Comparison of ENCODE assay signal across 22 mouse cellular contexts in the genomic region with DNA sequence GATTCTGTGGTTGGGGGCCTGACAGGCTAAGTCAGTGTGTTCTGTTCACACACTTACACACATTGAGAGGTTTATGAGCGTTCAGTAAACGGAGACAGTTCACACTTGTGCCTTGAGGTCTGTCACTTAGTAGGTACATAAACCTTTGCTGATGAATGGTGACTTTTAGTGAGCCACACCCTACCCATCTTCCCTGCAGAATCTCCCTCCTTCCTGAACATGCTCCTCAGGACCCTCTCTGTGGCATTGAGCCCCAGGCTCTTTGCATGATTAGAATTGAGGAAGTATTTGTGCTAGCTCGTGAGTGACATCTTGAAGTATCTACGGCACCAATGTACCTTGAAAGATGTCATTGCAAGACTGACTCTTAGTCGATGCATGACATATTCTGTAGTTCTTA. TPM values are rescaled to one million over a fixed set of nuclear protein-coding genes. Genes with fewer than 3 reads are reported as not detected.
"Had no signal": no experiment of that assay in that cellular context is flagged by ENCODE, and none has a peak within 500 bp of the region (broad histone marks: within the 10 kb centered on the region; RNA-seq: fewer than 3 reads in every experiment).

No protein-coding gene starts in this region.

- H3K27ac ChIP-seq: neural tube, embryonic 13.5 days; neural tube, embryonic 15.5 days; stomach, embryonic 15.5 days; stomach, postnatal 0 days had no signal

- H3K27me3 ChIP-seq: neural tube, embryonic 13.5 days; neural tube, embryonic 15.5 days; stomach, embryonic 15.5 days had no signal

- H3K9ac ChIP-seq: neural tube, embryonic 13.5 days; neural tube, embryonic 15.5 days; stomach, embryonic 15.5 days had no signal

- H3K4me1 ChIP-seq: neural tube, embryonic 13.5 days; neural tube, embryonic 15.5 days; stomach, embryonic 15.5 days had no signal

- H3K9me3 ChIP-seq: neural tube, embryonic 13.5 days; neural tube, embryonic 15.5 days; stomach, embryonic 15.5 days had no signal

- DNase-seq: right cerebral cortex, adult 18-20 months; right cerebral cortex, postnatal 14 days; right cerebral cortex, postnatal 25 days; right cerebral cortex, postnatal 4 days; spleen, adult 18-20 months; thymus, adult 18-20 months; thymus, adult 2 months; thymus, postnatal 14 days; thymus, postnatal 25 days; thymus, postnatal 36 days; thymus, postnatal 4 days had no signal

- H3K4me2 ChIP-seq: neural tube, embryonic 13.5 days; neural tube, embryonic 15.5 days; stomach, embryonic 15.5 days had no signal

- H3K36me3 ChIP-seq: neural tube, embryonic 13.5 days; neural tube, embryonic 15.5 days; stomach, embryonic 15.5 days had no signal

- H3K4me3 ChIP-seq: neural tube, embryonic 13.5 days; neural tube, embryonic 15.5 days; stomach, embryonic 15.5 days had no signal

RNA-seq across cellular contexts. Expression of gene Fam240b, which starts 48.9 kb away (rescaled TPM):
- total RNA-seq: neutrophil, adult 5-6 weeks had no signal
- polyA plus RNA-seq: neural tube, embryonic 13.5 days; small intestine, adult 2 months; spleen, adult 2 months; stomach, embryonic 14.5 days; stomach, embryonic 15.5 days; stomach, postnatal 0 days; testis, adult 2 months; thymus, adult 2 months; thymus, postnatal 0 days; urinary bladder, adult 2 months had no signal
